In the genomic region with DNA sequence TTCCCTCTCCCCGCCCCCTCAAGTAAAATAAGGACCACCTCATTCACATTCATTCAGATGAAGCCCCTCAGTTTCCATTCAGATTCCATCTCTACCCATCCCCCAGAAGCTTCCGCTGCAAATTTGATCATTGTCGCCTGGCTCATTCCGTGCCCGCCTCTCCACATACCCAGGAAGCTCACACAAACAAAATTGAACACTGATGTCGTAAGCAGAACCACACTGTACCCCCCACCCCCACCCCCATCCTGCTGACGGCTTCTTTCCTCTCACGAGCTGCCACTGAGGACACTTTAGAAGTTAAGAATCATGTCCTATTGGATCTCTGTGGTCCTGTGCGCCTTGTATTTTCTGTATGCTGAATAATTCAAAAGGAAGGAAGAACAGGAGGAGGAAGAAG, we compare ENCODE assay signal across 18 mouse cellular contexts. TPM values are rescaled to one million over a fixed set of nuclear protein-coding genes. Genes with fewer than 3 reads are reported as not detected.
DNase-seq lines count a peak whose midpoint lies in the region; ATAC-seq and TF ChIP-seq lines count a peak whose summit lies in the region.
"Had no signal": no experiment of that assay in that cellular context is flagged by ENCODE, and none has a peak within 500 bp of the region (broad histone marks: within the 10 kb centered on the region; RNA-seq: fewer than 3 reads in every experiment).

No protein-coding gene starts in this region.

- H3K27me3 ChIP-seq in lung, embryonic 14.5 days (ENCODE audit: insufficient read depth, low read length): peaks cover 3% of the 10 kb centered on the region; the same call in 1 of the 2 replicates
- H3K27me3 ChIP-seq in stomach, postnatal 0 days (ENCODE audit: control insufficient read depth, insufficient read depth, low read length): no peaks in the 10 kb centered on the region
- H3K27me3 ChIP-seq: embryonic facial prominence, embryonic 12.5 days; forebrain, embryonic 15.5 days; Patski had no signal

- no peak overlapping the region for H3K27ac ChIP-seq in lung, embryonic 14.5 days (ENCODE audit: low read depth)
- no peak overlapping the region for H3K27ac ChIP-seq in stomach, postnatal 0 days (replicated peaks)
- H3K27ac ChIP-seq: embryonic facial prominence, embryonic 12.5 days; forebrain, embryonic 15.5 days; hindbrain, embryonic 12.5 days; hindbrain, postnatal 0 days had no signal

- DNase-seq in lung, embryonic 14.5 days: peak; percentile 32
- DNase-seq in lung, adult 2 months: no peak
- DNase-seq in lung, postnatal 10 days: peak; percentile 43
- DNase-seq in naive thymus-derived CD4-positive, alpha-beta T cell, adult 2 months (ENCODE audit: low read depth): peak; percentile 65
- no peak for DNase-seq in stomach, postnatal 0 days (ENCODE audit: low spot score)
- DNase-seq: adrenal gland, postnatal 14 days; cerebellum, adult 11-12 months; cerebellum, adult 9-10 months; cerebellum, postnatal 25 days had no signal

- ATAC-seq in lung, embryonic 14.5 days (ENCODE audit: insufficient read depth): no peak
- ATAC-seq in CD4-positive, CD25-positive, alpha-beta regulatory T cell, adult 4 months: peak; percentile 23
- ATAC-seq in megakaryocyte-erythroid progenitor cell, adult 5-6 weeks (replicated peaks; ENCODE audit: low FRiP score, low TSS enrichment, poor library complexity, severe bottlenecking): no peak
- ATAC-seq in stomach, postnatal 0 days (ENCODE audit: low FRiP score, low TSS enrichment): no peak
- ATAC-seq: activated CD4-positive, CD25-positive, alpha-beta regulatory T cell, adult 4 months; forebrain, embryonic 15.5 days; hindbrain, postnatal 0 days had no signal

- no peaks in the 10 kb centered on the region for H3K9me3 ChIP-seq in lung, embryonic 14.5 days (ENCODE audit: low read depth, low read length)
- H3K9me3 ChIP-seq in stomach, postnatal 0 days (ENCODE audit: control insufficient read depth, low read length): no peaks in the 10 kb centered on the region
- H3K9me3 ChIP-seq: embryonic facial prominence, embryonic 12.5 days; forebrain, embryonic 15.5 days; heart, embryonic 12.5 days; hindbrain, embryonic 12.5 days had no signal

- no peaks in the 10 kb centered on the region for H3K36me3 ChIP-seq in lung, embryonic 14.5 days (ENCODE audit: insufficient read depth)
- H3K36me3 ChIP-seq in stomach, postnatal 0 days (ENCODE audit: control insufficient read depth, insufficient read depth, low read length): no peaks in the 10 kb centered on the region
- H3K36me3 ChIP-seq: embryonic facial prominence, embryonic 12.5 days; forebrain, embryonic 15.5 days; heart, embryonic 12.5 days; hindbrain, embryonic 12.5 days had no signal

- TF ChIP-seq POLR2A in lung, adult 2 months (IDR thresholded peaks at IDR 0.05; ENCODE audit: borderline replicate concordance, extremely low read depth, low read depth, low read length): no peak

- peak overlapping the region; percentile 7; the same call in 1 of the 2 replicates for H3K4me2 ChIP-seq in lung, embryonic 14.5 days
- no peak overlapping the region for H3K4me2 ChIP-seq in stomach, postnatal 0 days (replicated peaks; ENCODE audit: low read depth)
- H3K4me2 ChIP-seq: embryonic facial prominence, embryonic 12.5 days; forebrain, embryonic 15.5 days; heart, embryonic 12.5 days; hindbrain, embryonic 12.5 days had no signal

- H3K4me1 ChIP-seq in lung, embryonic 14.5 days (ENCODE audit: insufficient read depth): no peaks in the 10 kb centered on the region
- no peaks in the 10 kb centered on the region; the same call in 1 of the 2 replicates for H3K4me1 ChIP-seq in lung, adult 2 months (ENCODE audit: control insufficient read depth, insufficient read depth, low read length)
- H3K4me1 ChIP-seq in stomach, postnatal 0 days (replicated peaks; ENCODE audit: control insufficient read depth, insufficient read depth): no peaks in the 10 kb centered on the region

- WGBS in lung, embryonic 14.5 days: 54% methylated on average over 9 of the region's 9 CpGs
- 33% methylated on average over 9 of the region's 9 CpGs for WGBS in lung, adult 2 months
- WGBS in stomach, postnatal 0 days: 61% methylated on average over 9 of the region's 9 CpGs

- no peak overlapping the region for H3K9ac ChIP-seq in lung, embryonic 14.5 days
- H3K9ac ChIP-seq in stomach, postnatal 0 days (ENCODE audit: low read length): no peak overlapping the region
- H3K9ac ChIP-seq: embryonic facial prominence, embryonic 12.5 days; forebrain, embryonic 15.5 days; heart, embryonic 12.5 days; hindbrain, embryonic 12.5 days had no signal

- no peak for TF ChIP-seq CTCF in lung, embryonic 14.5 days (IDR thresholded peaks at IDR 0.05; ENCODE audit: low read depth)
- TF ChIP-seq CTCF in lung, adult 2 months (IDR thresholded peaks at IDR 0.05; ENCODE audit: insufficient read depth, low read length): no peak
- TF ChIP-seq CTCF in stomach, postnatal 0 days (IDR thresholded peaks at IDR 0.05; ENCODE audit: low read depth): no peak

- TF ChIP-seq EP300 in stomach, postnatal 0 days (optimal IDR thresholded peaks at IDR 0.05): no peak

- no peak overlapping the region for H3K4me3 ChIP-seq in lung, embryonic 14.5 days (ENCODE audit: low read depth, low read length)
- H3K4me3 ChIP-seq in lung, adult 2 months (replicated peaks; ENCODE audit: extremely low read depth, low read depth, low read length): no peak overlapping the region
- H3K4me3 ChIP-seq in stomach, postnatal 0 days (ENCODE audit: low read depth, low read length): no peak overlapping the region
- H3K4me3 ChIP-seq: embryonic facial prominence, embryonic 12.5 days; forebrain, embryonic 15.5 days; heart, embryonic 12.5 days; hindbrain, embryonic 12.5 days had no signal

RNA-seq across cellular contexts. Expression of a gene that starts 30.0 kb away (rescaled TPM):
- 11.2 and 11.9 TPM in 2 replicates for polyA plus RNA-seq in lung, embryonic 14.5 days (2014; fragmentation: Nextera tagmentation; extraction: Ambion mirVana)
- polyA plus RNA-seq in lung, adult 2 months (2012; rRNA removed): 6.4 and 8.1 TPM in 2 replicates
- polyA plus RNA-seq in CD4-positive, CD25-positive, alpha-beta regulatory T cell, adult 4 months (2017; shearing (Covaris generic)): 1 to 10 TPM; 7.4 to 8.3 TPM
- total RNA-seq in megakaryocyte-erythroid progenitor cell, adult 5-6 weeks (2014; fragmentation: Nextera tagmentation): 12.3 and 15.4 TPM in 2 replicates
- total RNA-seq in megakaryocyte-erythroid progenitor cell, adult 5-6 weeks (2017): 11.1 and 14.3 TPM in 2 replicates
- polyA plus RNA-seq in stomach, postnatal 0 days (2015; fragmentation: Nextera tagmentation; extraction: Ambion mirVana): 8.8 and 9.6 TPM in 2 replicates

Comparison
In these comparisons a context has a peak if more than half of its experiments do, and no peak if none do; other contexts are left out.
1. DNase-seq: peak in lung, embryonic 14.5 days (single experiment), lung, postnatal 10 days (single experiment) and naive thymus-derived CD4-positive, alpha-beta T cell, adult 2 months (single experiment); none in lung, adult 2 months (single experiment) and stomach, postnatal 0 days (single experiment).